Mouse (Mus musculus): Measurements from ENCODE around the gene Osbpl10.
"Not testable (repeated sequence)": the region's sequence is repeated elsewhere in the genome, so short reads cannot be mapped to it uniquely, and the experiment has no call there.

The Osbpl10 gene

DNA sequence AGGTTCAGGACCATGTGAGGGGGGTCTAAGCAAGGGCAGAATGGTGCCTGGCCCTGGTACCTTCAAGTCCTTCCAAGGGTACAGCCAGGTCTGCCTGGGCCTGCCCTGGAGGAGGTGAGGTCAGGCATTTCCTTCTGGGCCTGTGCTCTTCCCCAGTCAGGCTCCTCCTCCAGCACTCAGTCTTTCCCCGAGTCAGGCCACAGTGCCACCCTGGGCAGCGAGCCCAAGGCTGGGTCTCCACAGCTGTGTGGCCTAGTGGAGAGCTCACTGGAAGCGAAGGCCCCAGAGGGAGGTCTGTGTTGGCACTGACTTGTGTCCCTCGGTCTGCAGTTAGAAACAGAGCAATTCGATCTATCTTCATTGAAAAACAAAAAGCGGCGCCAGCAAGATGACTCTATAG, 242.1 kb downstream of the Osbpl10 start:
- no peak for DNase-seq (ENCODE audit: low read depth)

DNA sequence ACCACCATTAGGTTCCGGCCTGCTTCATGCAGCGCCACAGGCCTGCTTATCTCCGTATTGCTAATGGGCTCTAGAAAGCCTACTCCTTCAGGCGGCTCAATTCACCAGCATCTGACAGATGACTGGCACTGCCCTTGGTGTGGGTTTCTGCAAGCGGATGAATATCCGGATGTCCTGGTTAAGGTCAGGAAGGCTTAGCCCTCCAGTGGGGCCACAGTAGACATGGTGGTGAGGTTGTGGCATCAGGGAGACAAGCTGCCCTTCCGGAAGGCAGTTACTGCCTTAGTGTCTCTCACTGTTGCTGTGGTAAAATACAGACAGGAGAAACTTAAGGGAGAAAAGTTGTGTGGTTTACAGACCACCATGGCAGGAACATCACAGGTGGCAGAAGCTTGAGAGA, 242.9 kb downstream of the Osbpl10 start:
- no peak for DNase-seq (ENCODE audit: low read depth)

DNA sequence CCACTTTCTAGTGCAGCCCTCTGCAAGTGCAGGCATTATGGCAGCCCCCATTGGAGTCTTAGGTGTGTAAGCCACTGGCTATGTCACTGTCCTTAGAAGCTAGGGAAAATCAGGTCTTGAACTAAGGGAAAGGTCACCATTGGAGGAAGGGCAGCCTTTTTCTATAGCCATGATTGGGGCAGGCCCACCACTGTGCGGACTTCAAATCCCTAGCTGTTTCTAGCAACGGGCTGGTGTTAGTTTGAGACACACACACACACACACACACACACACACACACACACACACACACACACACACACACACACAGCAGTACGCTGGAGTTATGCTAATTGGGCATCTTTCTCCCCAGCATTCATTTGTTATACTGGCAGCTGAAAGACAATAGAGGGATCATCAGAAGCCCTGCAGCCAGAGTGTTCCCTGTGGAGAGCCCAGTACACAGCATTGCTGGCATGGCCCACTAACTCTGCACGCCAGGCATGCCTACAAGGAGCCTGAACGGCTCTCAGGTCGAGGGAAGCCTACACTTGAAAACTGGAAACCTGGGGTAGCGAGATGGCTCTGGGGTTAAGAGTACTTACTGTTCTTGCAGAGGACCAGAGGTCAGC, 246.5 kb downstream of the Osbpl10 start:
- no peak for DNase-seq (ENCODE audit: low read depth)

DNA sequence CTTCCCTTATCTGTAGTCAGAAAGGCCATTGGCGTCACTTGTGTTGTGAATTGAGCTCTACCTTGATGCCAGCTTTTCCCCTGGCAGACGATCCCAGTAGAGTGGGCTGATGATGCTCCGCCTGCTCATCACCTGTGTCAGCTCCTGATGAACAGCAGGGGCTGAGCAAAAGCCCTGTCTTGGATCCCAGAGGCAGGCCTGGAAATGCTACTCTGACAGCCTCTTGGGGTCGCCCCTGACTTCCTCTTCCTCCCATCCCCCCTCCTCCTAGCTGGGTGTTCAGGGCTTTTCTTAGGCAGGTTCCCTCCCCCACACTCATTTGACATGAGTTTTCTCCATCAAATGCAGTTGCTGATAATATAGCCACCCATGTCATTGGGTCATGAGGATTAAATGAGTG, 250.8 kb downstream of the Osbpl10 start:
- no peak for DNase-seq (ENCODE audit: low read depth)

DNA sequence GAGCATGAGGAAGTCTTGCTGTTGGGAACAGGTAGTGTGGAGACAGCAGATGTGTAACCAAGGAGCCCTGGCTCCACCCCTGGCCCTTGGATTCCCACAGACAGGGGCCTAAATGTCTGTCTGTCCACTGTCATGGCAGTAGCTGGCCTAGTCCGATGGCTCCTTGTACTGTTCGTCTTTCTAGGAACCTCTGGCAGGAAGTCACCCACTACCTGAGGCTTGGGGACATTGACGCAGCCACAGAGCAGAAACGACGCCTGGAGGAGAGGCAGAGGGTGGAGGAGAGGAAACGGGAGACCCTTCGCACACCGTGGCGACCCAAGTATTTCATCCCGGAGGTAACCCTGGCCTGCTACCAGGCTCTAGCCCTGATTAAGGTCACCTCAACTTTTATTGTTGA, 251.3 kb downstream of the Osbpl10 start:
- no peak for DNase-seq (ENCODE audit: low read depth)

DNA sequence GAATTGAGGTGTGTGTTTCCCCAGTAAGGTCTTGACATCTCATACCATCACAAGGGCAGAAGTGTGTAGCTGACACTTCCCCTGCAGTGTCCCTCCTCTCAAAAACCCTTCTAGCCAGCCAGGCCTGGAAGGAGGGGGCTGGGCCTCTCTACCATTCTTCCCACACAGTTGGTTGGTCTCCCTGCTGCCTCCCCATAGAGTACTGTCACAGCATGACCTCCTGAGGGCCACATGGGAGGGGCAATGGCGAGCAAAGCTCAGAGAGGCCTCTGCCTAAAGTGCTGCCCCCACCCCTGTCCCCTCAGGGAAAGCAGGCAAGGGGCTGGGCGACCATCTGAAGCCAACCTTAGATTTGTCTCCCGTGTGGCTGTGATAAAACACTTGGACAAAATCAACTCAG, 251.8 kb downstream of the Osbpl10 start:
- no peak for DNase-seq (ENCODE audit: low read depth)

DNA sequence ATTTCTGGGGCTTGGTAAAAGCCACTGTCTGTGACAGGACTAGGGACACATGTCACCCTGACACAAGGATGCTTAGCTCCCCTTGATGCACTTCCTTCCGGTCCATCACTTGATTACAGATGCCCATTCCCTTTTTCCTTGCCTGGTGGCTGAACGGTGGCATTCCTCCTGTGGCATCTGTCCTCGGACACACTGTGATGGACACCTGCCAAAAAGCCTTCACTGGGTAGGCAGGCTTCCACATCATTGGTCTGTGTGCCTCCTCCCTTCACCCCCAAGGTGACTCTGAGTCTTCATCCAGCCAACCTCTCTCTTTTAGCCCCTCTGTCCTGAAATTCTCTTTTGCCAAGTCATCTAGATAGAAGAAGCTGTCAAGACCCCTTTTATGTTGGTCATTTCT, 253.1 kb downstream of the Osbpl10 start:
- DNase-seq (ENCODE audit: low read depth), result no peak

DNA sequence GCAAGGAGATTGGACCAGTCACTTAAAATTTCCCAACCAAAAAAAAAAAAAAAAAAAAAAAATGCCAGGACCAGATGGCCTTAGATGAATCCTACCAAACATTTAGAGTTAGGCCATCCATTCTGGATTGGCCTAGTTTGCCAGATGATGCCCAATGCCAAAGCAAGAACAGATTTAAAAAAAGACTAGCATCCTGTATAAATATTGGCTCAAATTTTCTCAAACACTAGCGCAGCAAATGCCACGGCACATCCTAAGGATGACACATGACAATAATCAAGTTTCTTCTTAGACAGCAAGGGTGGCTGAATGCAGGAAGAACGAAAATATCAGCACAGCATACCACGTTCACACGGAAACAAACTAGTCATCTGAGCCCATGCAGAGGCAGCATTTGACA, 255.4 kb downstream of the Osbpl10 start:
- no peak for DNase-seq (ENCODE audit: low read depth)

DNA sequence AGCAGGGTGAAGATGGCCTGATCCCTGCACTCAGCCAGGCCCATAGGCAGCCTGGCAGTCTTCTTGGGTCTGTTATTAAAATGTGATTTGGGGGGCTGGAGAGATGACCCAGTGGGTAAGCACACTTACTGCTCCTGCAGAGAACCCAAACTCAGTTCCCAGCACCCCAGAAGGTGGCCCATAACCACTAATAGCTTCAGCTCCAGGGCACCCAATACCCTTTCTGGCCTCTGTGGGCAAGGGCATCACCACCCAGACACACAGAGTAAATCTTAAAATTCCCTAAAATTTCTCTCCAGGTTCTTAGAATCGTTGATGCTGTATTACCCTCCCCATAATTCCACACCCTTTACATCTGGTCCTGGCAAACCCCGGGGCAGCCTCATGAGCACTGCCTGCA, 256.2 kb downstream of the Osbpl10 start:
- no peak for DNase-seq (ENCODE audit: low read depth)

DNA sequence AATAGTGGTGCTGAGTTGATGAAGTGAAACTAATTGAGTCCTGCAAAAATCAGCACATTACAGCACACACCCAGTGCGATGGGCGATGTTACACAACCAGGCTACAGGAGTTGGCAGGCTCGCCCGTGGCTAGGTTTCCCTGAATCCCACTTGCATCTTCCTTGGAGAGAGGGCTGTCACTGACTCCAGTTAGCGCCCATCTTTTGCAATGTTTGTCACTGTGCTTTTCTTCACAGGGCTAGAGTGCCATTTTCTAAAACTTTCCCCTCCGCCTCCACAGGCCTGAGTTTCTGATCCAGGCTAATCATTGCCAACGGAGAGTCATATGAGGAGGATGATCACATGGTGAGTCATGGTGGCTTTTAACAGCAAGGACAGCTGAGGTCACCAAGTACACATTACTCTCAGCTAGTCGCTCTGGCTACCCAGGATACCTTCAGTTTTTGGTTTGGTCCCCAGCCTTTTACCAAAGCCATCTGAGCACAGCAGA, 258.0 kb downstream of the Osbpl10 start:
- peak; percentile 63 for DNase-seq (ENCODE audit: low read depth)

DNA sequence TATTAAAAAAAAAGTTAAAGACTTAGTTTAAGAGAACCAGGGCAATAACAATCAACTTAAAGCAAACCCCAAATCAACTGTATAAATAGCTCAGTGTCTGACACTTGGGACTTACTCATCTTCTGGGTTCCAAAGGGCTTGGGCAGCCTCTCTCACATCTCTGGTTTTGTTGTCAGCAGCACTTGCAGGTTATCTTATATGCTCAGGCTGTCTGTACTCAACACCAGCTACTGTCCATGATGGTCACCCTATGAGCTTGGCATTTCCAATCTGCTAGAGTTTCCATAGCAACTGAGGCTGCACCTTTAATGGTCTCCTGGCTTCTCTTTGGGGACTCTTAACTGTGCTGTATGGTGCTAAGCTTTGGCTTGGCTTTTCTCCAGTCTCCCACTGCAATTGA, 259.6 kb downstream of the Osbpl10 start:
- DNase-seq (ENCODE audit: low read depth), result no peak

DNA sequence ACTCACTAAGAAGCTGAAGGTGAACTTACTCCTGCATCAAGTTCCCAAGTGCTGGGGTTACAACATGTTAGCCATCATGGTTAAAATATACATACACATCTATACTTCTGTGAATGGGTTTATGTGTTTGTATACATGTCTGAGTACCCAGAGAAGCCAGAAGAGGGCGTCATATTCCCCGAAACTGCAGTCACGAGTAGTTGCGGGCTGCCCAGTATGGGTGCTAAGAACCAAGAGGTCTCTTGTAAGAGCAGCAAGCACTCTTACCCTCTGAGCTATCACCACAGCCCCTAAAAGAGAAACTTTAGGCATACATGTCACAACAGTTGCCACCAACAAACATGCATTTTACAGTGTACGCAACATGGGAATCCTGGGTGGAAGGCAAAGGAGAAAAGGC, 261.5 kb downstream of the Osbpl10 start:
- DNase-seq (ENCODE audit: low read depth), result no peak

DNA sequence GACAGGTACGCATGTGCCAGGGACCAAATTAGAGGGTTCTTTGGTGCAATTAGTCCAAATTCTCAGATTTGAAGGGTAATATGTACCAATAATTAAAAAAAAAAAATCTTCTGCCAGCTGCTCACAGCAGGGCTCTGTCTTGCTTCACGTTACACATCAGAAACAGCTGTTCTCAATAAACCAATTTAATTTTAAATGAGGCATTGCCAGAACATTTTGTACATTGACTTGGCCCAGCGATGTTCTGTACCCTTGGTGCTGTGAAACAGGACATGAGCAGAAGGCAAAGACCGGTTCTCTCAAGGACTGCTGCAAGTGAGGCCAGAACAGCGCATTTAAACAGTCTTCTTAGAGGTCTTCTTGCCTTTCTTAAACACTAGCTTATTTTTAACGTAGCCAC, 265.3 kb downstream of the Osbpl10 start:
- DNase-seq (ENCODE audit: low read depth), result peak; percentile 47

DNA sequence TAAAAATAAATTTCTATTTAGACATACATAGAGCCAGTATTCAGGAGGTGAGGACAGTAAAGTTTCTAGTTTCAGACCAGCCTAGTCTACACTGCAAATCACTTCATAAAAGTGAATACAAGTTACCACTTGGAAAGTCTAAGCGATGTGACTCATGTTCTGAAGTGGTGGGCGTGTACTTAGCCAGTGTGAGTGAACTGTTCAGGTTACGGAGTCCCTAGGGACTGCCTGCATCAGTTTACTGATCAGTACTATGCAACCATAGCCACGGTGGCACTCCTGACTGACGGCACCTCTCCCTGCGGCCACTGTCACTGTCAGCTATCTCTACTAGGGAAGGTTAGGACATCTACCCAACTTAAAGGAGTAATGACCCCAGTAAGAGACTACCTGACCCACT, 266.7 kb downstream of the Osbpl10 start:
- peak; percentile 81 for DNase-seq (ENCODE audit: low read depth)

DNA sequence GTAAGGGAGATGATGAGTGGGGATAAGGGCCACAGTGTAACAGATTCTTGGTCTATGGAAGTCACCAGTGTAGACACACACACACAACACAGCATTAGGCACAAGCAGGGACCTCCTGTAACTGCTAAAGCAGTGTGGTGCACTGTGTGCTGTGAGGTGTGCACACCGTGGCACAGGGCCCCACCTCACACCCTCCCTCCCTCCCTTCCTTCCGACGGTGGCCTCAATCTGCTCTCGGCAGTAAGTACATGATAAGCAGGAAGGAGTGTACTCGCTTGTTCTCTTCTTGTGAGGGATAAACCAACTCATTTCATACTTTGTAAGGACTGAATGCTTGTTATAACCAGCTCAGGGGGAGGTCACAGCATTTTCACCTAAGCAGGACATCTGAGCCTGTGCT, 270.8 kb downstream of the Osbpl10 start:
- no peak for DNase-seq (ENCODE audit: low read depth)

DNA sequence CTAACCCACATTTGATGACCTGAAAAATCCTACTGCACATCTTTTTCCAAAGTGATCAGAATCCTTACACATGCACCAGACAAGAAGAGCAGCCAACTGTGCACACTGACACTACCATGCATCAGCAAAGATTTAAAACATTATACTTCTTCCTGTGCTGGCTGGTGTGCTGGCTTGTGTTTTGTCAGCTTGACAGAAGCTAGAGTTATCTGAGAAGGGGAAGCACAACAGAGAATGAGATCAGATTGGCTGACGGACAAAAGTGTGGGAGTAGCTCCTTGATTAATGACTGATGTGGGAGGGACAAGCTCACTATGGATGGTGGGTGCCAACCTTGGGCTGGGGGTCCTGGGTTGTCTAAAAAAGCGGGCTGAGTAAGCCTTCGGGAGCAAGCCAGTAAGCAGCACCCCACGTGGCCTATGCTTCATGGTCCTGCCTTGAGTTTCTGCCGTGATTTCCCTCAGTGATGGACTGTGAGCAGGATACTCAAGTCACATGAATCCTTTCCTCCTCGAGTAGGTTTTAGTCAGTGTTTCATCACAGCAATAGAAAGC, 279.4 kb downstream of the Osbpl10 start:
- no peak for DNase-seq (ENCODE audit: low read depth)

DNA sequence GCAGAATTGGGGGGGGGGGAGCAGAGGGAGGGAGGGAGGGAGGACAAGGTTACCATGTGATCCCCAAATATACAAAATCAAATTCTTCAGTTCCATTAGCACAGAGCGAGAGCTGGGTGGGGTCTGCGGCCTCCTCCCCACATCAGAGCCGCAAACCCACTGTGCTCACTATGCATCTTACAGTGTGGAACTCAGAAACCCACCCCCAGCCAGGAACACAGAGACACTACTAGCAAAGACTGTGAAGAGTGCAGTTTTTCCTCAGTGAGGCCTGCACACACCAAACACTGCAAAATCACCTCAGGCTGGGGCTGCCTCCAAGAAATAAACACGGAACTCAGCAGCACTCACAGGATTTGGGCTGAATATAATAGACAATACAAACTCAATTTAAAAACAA, 281.5 kb downstream of the Osbpl10 start:
- no peak for DNase-seq (ENCODE audit: low read depth)

DNA sequence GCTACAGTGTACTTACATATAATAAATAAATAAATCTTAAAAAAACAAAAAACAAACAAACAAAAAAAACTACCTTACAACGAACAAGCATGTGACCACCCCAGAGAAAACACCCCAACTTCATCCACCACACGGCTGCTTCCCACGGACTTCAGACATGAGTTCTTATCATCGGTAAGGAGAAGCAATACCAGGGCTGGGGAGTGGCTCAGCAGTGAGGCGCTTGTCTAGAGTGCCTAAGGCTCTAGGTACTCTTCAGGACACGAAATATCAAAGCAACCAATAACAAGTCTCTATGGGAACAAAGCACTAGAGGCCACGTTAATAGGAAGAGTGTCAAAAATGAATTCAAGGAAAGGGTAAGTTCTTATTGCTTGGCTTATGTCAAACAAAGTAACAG, 282.1 kb downstream of the Osbpl10 start:
- no peak for DNase-seq (ENCODE audit: low read depth)

DNA sequence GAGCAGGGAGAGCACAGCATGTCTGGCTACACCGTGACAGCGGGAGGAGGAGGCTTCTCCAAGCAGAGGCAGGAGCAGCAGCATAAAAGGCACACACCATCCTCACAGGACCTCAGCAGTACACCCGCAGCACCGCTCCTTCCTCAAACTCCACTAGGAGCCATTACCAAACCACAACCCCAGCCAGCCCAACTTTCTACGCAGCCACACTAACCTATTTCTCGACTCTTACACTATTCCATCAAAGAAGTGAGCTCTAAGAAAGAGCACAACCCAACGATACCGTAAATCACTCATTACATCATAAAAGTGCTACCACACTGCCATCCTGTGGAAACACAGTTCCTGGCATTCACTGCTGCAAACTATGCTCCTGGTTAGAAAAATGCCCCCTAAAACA, 283.1 kb downstream of the Osbpl10 start:
- peak; percentile 44 for DNase-seq (ENCODE audit: low read depth)

DNA sequence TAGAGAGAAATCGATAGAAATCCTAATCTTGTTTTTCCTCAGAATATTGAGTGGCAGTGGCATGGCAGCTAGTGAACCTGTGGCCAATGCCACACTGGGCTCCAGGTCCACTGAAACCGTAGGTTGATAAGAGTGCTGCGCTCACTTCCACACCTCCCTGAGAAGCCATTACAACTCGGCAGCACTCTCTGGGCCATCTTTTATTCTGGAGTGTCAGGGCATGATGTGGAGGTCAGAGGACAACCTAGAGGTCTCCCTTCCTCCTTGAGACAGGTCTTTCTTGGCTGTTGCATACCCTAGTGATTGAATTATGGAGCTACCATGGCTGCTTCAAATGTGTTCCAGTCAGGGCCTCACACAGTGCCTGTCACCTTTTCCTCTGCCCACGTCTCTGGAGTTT, 283.5 kb downstream of the Osbpl10 start:
- no peak for DNase-seq (ENCODE audit: low read depth)

DNA sequence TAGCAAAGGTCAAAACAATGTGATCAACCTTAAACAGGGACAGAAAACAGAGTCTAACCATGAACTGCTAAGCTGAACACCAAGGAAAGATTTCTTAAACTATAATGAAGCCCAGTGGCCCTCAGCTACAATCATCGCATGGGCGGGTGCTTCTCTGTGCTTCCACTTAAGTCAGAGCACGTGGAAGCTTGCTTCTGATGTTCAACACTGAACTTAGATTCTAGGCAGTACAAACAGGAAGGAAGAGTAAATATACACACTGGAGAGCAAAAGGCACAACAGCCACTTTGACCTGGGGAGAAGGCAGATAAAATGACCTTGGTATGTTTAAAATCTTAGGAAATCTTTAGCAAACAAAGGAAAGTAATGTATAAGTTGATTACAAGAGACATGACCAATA, 293.2 kb downstream of the Osbpl10 start:
- no peak for DNase-seq (ENCODE audit: low read depth)

DNA sequence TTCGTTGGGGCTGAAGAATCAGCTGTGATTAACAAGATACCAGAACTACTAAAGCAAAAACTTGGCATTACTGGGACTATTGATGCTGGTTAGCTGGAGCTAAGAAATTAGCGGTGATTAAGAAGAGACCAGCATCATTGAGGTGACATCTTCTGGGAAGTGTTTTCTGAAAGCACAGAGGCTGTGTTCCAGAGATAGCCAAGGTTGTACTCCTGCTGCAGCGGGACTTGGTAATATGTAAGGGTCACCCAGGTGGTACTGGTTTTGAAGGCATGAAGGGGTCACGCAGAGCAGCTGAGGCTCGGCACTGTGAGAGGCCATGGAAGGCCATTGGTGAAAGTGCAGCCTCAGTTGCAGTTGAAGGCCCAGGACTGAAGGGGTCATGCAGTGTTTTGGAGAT, 294.1 kb downstream of the Osbpl10 start:
- not testable (repeated sequence) for DNase-seq (ENCODE audit: low read depth)

DNA sequence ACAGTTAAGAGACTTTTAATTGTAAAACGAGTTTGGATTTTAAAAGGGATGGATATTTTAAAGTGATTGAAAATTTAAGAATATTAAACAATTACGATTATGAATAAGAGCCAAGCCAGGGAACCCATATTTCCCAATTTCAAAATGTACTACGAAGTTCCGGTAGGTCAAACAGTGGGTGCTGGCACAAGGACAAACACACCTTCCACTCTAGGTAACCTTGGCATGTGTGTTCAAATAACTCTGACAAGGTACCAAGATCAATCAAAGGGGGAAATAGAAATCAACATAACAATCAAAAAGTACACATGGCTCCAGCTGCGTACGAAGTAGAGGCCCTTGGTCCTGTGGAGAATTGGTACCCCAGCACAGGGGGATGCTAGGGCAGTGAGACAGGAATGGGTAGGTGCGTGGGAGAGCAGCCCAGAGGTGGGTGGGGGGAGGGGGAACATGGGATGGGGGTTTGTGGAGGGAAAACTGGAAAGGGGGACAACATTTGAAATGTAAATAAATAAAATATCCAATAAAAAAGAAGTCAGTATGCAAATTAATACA, 294.8 kb downstream of the Osbpl10 start:
- no peak for DNase-seq (ENCODE audit: low read depth)

DNA sequence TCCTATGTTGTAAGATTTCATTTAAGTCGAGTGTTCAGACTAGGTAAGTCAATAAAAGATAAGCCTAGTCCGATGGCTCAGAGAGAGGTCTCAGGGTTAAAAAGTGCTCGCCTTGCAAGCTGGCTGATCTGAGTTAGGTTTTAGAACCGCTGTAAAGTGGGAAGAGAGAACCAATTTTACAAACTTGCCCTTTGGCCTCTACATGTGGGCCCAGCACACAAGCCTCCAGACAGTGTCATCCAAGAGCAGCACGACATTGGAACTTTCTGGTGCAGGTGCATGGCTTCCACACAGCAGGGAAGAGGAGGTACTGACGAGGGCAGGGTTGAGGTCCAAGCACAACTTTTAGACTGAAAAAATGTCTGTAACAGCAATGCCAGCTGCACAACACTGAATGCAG, 296.4 kb downstream of the Osbpl10 start:
- DNase-seq (ENCODE audit: low read depth), result no peak
